Mouse (Mus musculus) MEL (cell line): Measurements from ENCODE around the gene Als2.

ENCODE experiments used
- CHD2 ChIP-seq: IDR thresholded peaks from 2 replicates; pipeline ENCODE4 v1.6.1; 2011; ENCODE audit warnings: low read length, improper control_type of control experiment
- CTCF ChIP-seq, 3 experiments: IDR thresholded peaks in 2 of 3; conservative IDR thresholded peaks in 1 of 3; 2 replicates each; pipeline ENCODE4 v1.5.1; 2011 to 2012; ENCODE audit warnings: low read length in 3 of 3, low read depth in 2 of 3, mild to moderate bottlenecking in 2 of 3, improper control_type of control experiment in 1 of 3, inconsistent platforms in 1 of 3, mixed read lengths in 1 of 3, moderate library complexity in 1 of 3; ENCODE audit not compliant: control insufficient read depth in 1 of 3, insufficient read depth in 1 of 3, poor library complexity in 1 of 3, severe bottlenecking in 1 of 3
- NRF1 ChIP-seq: IDR thresholded peaks from 2 replicates; pipeline ENCODE4 v1.6.1; 2014; ENCODE audit warnings: low read depth, mild to moderate bottlenecking, inconsistent platforms, low read length, improper control_type of control experiment, moderate library complexity; ENCODE audit not compliant: poor library complexity, insufficient read depth, severe bottlenecking
- POLR2A ChIP-seq, 2 experiments: IDR thresholded peaks; 2 replicates each; pipeline ENCODE4 v1.6.1; 2011 to 2012; ENCODE audit warnings: low read length in 2 of 2, mild to moderate bottlenecking in 2 of 2, control low read depth in 1 of 2, improper control_type of control experiment in 1 of 2, low read depth in 1 of 2, moderate library complexity in 1 of 2; ENCODE audit not compliant: control insufficient read depth in 1 of 2, insufficient read depth in 1 of 2, poor library complexity in 1 of 2
- RCOR1 ChIP-seq: IDR thresholded peaks from 2 replicates; pipeline ENCODE4 v1.6.1; 2012; ENCODE audit warnings: low read depth, mild to moderate bottlenecking, inconsistent platforms, low read length, improper control_type of control experiment
- ZC3H11A ChIP-seq: IDR thresholded peaks from 2 replicates; pipeline ENCODE4 v1.6.1; 2012; ENCODE audit warnings: low read depth, mild to moderate bottlenecking, inconsistent platforms, low read length, improper control_type of control experiment

DNA sequence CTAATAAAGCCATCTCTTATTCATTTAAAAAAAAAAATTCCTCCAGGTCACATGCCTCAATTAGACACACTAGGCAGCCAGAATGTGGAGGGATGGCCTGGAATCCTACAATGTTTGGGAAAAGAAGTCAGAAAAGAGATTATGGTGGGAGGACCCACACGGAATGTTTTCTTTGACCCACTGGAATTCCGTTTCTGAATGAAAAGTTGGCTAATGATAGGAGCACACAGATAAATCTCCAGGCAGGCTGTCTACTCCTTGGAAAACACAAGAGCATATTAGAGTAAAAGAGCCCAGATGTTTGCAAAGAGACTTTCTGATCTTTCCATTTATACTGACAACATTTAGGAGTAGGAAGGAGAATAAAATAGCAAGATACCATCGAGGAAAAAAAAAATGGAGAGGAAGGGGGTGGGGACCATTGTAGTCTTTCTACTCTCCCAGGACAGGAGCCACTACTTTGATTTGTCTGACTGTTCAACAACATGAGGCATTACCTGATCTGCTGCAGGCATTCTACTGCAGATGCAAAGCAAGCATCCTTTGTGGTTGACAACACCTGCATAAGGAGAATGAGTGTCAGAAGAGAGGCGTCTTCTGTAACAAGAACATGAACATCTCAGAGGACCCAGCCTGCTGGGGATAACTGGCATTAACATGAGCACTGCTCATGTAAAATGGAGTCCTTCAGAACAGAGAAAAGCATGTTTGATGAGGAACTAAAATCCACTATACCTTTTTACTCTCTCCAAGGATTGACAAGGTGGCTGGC is 69.2 kb downstream of the Als2 start:
- TF ChIP-seq ZC3H11A (no peak), CHD2 (no peak), CTCF (IDR thresholded peaks at IDR 0.05 in 2 of 3, conservative IDR thresholded peaks at IDR 0.05 in 1 of 3; ENCODE audit: control insufficient read depth in 1 of 3, insufficient read depth in 1 of 3, low read depth in 2 of 3, low read length in 3 of 3, poor library complexity in 1 of 3, severe bottlenecking in 1 of 3) (no peak), POLR2A (IDR thresholded peaks at IDR 0.05; ENCODE audit: control insufficient read depth in 1 of 2, insufficient read depth in 1 of 2, low read depth in 1 of 2, low read length in 2 of 2, poor library complexity in 1 of 2) (no peak), NRF1 (no peak), RCOR1 (no peak)
